Mouse (Mus musculus): ENCODE measurements around the gene Wnt1. TPM values are rescaled to one million over a fixed set of nuclear protein-coding genes. Genes with fewer than 3 reads are reported as not detected.

Gene Wnt1
- polyA plus RNA-seq, 1 experiment: not detected

DNA sequence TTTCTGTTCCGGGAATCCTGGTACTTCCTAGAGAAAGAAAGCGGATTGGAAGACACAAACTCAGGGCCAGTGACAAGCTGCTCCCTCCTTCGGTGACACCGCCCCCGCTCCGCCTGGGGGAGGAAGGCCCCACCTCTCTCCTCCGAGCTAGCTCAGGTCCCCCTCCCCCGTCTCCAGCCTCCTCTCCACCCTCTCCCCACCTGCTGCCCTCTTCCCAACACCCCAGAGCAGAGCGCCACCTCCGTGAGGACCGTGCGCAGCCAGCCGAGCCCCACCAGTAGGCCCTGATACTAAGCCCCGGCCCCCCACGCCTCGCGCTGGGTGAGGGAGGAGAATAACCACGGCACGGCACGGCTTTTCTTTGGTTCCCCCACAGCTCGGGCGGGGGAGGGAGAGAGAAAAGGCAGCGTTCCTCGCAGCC is 27.4 kb upstream of the Wnt1 start:
- Histone ChIP-seq H3K4me3 (replicated peaks; ENCODE audit: extremely low read depth, low read depth, low read length) (peak overlapping the region; percentile 76), H3K4me1 (ENCODE audit: control insufficient read depth, insufficient read depth, low read length) (peaks cover 6% of the 10 kb centered on the region)
- WGBS: under 1% methylated on average over 24 of the region's 24 CpGs
- TF ChIP-seq POLR2A (IDR thresholded peaks at IDR 0.05; ENCODE audit: borderline replicate concordance, extremely low read depth, low read depth, low read length): 0 out of 2 replicates have a peak, but pooled peaks have one; percentile 21
- no peak for TF ChIP-seq CTCF (IDR thresholded peaks at IDR 0.05; ENCODE audit: insufficient read depth, low read length)
- DNase-seq: peak; percentile 71

DNA sequence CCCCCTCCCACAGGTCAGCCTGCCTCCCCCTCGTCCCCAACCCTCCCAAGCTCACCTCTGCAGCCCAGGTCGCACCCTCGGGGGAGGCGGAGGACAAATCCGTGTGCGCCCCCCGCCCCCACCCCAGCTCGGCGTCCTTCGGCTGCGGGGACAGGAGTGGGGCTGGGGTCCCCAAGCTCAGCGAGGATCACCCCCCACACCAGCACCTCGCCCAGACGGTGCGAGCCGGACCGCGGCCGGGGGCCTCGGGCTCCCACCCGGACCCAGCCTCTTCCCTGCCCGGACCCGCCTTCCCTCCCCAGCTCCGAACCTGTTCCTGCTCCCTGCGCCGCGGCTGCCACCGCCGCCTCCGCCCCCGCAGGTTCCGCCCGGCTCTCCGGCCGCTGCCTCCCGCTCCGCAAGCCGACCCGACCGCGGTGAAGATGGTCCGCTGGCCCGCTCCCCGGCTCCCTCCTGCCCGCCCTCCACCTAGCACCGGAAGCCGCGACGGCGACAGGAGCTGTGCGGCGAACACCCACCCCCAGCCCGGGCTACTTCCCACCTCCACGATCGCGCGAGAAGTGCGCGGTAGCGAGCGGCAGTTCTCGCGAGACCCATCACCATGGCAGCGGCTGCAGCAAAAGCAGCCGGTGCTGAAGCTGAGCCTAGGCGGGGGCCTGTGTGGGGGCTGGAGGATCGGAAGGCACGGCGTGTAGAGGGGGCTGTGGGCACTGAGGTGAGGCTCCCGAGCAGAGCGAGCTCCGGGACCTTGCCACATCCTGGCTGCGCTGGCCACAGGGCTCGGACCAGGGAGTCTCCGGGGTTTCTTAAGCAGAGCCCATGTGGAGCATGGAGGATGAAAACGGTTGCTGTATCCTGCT is 26.8 kb upstream of the Wnt1 start, which contains the start of gene Arf3:
TSS of gene Arf3 (minus strand) at position 545 of the 860 bp plus-strand sequence.
- peaks cover 6% of the 10 kb centered on the region for H3K4me1 ChIP-seq (ENCODE audit: control insufficient read depth, insufficient read depth, low read length)
- TF ChIP-seq CTCF (IDR thresholded peaks at IDR 0.05; ENCODE audit: insufficient read depth, low read length) (no peak), POLR2A (IDR thresholded peaks at IDR 0.05; ENCODE audit: borderline replicate concordance, extremely low read depth, low read depth, low read length) (peak; percentile 67)
- peak within 1 kb of the TSS; percentile 76 for H3K4me3 ChIP-seq (replicated peaks; ENCODE audit: extremely low read depth, low read depth, low read length)
- peak; percentile 97 for DNase-seq
- under 1% methylated on average over 68 of the region's 76 CpGs for WGBS

DNA sequence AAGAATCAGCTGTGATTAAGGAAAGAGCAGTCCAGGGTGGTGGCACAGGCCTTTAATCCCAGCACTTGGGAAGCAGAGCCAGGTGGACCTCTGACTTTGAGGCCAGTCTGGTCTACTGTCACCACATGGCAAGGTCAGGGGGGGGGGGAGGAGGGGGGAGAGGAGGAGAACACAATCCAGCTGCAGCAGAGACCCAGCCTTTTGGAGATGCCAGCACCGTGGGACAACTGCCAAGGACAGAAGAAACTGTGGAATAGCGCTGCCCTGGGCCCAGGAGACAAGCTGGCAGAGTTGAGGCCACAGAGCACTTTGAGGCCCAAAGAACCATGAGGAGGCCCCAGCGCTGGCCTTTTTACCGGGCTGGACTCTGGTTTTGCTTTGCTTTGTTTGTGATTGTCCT is 23.7 kb upstream of the Wnt1 start:
- 69% methylated on average over 4 of the region's 4 CpGs for WGBS
- H3K4me1 ChIP-seq (ENCODE audit: control insufficient read depth, insufficient read depth, low read length): peaks cover 6% of the 10 kb centered on the region
- TF ChIP-seq CTCF (IDR thresholded peaks at IDR 0.05; ENCODE audit: insufficient read depth, low read length) (no peak), POLR2A (IDR thresholded peaks at IDR 0.05; ENCODE audit: borderline replicate concordance, extremely low read depth, low read depth, low read length) (no peak)
- DNase-seq: no peak
- H3K4me3 ChIP-seq (replicated peaks; ENCODE audit: extremely low read depth, low read depth, low read length): no peak overlapping the region

DNA sequence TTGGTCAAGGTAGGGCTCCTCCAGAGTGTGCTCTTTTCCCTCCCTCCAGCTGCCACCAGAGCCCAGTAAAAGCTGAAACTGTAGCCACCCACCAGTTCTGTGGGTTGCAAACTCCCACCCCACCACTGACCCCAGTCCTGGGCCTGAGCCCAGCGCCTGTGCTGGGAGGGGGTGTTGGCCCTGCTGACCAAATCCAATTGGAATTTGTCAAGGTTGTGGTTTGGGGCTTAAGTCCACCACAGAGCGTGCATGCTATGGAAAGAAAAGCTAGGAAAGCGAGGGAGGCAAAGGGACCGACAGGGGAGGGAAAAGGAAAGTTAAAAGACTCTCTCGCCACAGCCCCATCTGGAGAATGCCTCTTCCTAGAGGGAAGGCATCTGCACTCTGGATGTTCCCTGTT is 21.4 kb upstream of the Wnt1 start:
- H3K4me3 ChIP-seq (replicated peaks; ENCODE audit: extremely low read depth, low read depth, low read length): no peak overlapping the region
- TF ChIP-seq POLR2A (IDR thresholded peaks at IDR 0.05; ENCODE audit: borderline replicate concordance, extremely low read depth, low read depth, low read length) (no peak), CTCF (IDR thresholded peaks at IDR 0.05; ENCODE audit: insufficient read depth, low read length) (no peak)
- peaks cover 3% of the 10 kb centered on the region for H3K4me1 ChIP-seq (ENCODE audit: control insufficient read depth, insufficient read depth, low read length)
- WGBS: 55% methylated on average over 5 of the region's 5 CpGs
- no peak for DNase-seq

DNA sequence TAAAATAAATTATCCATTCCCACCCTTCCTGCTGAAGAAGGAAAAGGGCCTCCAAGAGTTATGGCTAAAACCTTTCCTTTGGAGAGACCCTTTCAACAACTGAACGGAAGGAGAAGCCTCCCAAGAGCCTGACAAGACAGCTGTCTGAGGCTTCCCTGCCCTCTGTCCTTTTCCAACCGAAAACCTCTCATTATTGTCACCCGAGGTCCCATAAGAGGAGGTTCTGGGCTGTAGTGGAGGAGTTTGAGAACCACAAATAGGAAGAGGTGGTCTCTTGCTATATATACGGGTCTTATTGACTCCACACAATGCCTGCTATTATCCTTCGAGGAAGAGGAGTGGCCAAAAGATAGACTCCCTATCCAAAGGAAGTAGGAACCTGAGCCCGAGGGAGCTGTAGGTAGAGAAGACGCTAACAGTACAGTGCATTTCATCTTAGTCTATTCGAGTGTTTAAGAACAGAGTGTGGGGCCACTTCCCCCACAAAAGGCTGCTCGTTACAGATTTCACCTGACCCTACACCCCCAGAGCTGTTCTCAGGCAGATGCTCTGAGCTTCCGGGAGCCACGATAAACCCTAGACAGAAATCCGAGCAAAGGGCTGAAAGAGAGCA is 17.7 kb upstream of the Wnt1 start:
- TF ChIP-seq POLR2A (IDR thresholded peaks at IDR 0.05; ENCODE audit: borderline replicate concordance, extremely low read depth, low read depth, low read length) (no peak), CTCF (IDR thresholded peaks at IDR 0.05; ENCODE audit: insufficient read depth, low read length) (no peak)
- peak overlapping the region; percentile 8 for H3K4me3 ChIP-seq (replicated peaks; ENCODE audit: extremely low read depth, low read depth, low read length)
- 16% methylated on average over 12 of the region's 12 CpGs for WGBS
- peaks cover 3% of the 10 kb centered on the region; the same call in 1 of the 2 replicates for H3K4me1 ChIP-seq (ENCODE audit: control insufficient read depth, insufficient read depth, low read length)
- no peak for DNase-seq

DNA sequence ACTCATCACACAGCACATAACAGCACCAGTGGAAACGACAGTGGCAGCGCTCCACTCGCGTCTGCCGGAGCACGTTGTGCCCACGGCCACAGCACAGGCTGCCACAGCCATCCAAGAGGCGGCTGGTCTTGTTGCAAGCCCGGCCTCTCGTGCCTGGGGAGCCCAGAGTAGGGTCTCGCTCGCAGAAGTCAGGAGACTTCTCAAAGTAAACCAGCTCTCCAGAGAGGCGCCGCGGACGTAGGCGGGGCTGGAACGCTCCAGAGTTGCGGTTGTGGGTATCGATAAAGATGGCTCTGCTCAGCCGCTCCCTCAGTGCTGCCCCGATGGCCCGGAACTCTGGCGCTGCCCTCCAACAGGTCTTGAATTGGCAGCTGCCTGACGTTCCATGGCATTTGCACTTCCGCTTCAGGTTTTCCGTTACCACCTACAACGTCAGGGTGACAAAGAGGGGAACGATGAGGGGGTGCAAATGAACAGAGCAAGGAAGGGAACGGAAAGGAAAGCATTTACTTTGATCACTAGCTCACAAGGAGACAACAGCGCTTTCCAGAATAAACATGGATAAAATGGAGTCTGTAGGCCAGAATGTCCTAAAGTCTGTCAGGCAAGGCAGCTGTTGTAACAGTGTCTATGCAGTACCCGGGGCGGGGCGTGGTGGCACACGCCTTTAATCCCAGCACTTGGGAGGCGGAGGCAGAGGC is 17.0 kb upstream of the Wnt1 start:
- peak; percentile 23 for DNase-seq
- Histone ChIP-seq H3K4me3 (replicated peaks; ENCODE audit: extremely low read depth, low read depth, low read length) (peak overlapping the region; percentile 55), H3K4me1 (ENCODE audit: control insufficient read depth, insufficient read depth, low read length) (peaks cover 3% of the 10 kb centered on the region; the same call in 1 of the 2 replicates)
- TF ChIP-seq CTCF (IDR thresholded peaks at IDR 0.05; ENCODE audit: insufficient read depth, low read length): no peak
- no peak for TF ChIP-seq POLR2A (IDR thresholded peaks at IDR 0.05; ENCODE audit: borderline replicate concordance, extremely low read depth, low read depth, low read length)
- WGBS: 8% methylated on average over 36 of the region's 36 CpGs

DNA sequence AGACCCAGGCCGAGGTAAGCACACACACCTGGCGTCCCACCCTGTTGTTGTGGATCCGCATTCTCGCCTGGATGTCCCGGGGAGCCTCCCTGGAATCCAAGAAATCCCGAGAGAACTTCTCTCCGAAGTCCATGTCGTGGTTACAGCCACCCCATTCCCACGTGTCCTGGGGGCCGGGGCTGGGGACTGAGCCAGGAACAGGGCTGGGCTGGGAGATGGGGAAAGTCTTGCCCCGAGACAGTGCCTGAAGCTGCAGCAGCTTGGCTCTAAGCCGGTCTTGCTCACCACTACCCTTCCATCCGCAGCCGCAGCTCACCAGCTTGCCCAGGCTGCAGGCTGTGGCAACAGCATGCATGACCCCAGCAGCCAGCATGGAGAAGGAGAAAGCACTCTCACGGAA is 15.6 kb upstream of the Wnt1 start:
- Histone ChIP-seq H3K4me3 (replicated peaks; ENCODE audit: extremely low read depth, low read depth, low read length) (no peak overlapping the region), H3K4me1 (ENCODE audit: control insufficient read depth, insufficient read depth, low read length) (peaks cover 3% of the 10 kb centered on the region; the same call in 1 of the 2 replicates)
- TF ChIP-seq CTCF (IDR thresholded peaks at IDR 0.05; ENCODE audit: insufficient read depth, low read length): no peak
- no peak for TF ChIP-seq POLR2A (IDR thresholded peaks at IDR 0.05; ENCODE audit: borderline replicate concordance, extremely low read depth, low read depth, low read length)
- no peak for DNase-seq
- WGBS: 56% methylated on average over 15 of the region's 15 CpGs

DNA sequence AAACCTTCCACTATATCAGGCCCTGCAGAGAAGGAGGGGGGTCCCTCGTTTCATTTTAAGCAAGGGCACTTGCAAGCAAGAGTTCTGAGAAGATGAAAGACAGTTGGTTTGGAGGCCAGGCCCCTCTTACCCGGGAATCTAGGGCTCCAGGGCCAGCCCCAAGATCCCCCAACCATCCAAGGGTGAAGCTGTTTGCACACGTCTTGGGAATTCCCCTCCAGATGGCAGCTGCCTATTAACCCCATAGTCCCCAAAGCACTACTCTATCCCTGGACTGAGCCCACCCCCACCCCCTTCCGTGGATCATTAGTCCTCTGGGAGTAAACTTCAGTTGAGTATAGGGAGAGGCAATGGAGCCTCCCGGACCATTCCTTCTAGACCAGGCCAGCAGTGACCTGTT is 14.1 kb upstream of the Wnt1 start:
- TF ChIP-seq CTCF (IDR thresholded peaks at IDR 0.05; ENCODE audit: insufficient read depth, low read length) (no peak), POLR2A (IDR thresholded peaks at IDR 0.05; ENCODE audit: borderline replicate concordance, extremely low read depth, low read depth, low read length) (no peak)
- no peak for DNase-seq
- Histone ChIP-seq H3K4me1 (ENCODE audit: control insufficient read depth, insufficient read depth, low read length) (peaks cover 3% of the 10 kb centered on the region; the same call in 1 of the 2 replicates), H3K4me3 (replicated peaks; ENCODE audit: extremely low read depth, low read depth, low read length) (no peak overlapping the region)
- 19% methylated on average over 5 of the region's 5 CpGs for WGBS

All from lung, adult 2 months (tissue).